Mouse (Mus musculus): ENCODE measurements around the gene Zfand4.

DNA sequence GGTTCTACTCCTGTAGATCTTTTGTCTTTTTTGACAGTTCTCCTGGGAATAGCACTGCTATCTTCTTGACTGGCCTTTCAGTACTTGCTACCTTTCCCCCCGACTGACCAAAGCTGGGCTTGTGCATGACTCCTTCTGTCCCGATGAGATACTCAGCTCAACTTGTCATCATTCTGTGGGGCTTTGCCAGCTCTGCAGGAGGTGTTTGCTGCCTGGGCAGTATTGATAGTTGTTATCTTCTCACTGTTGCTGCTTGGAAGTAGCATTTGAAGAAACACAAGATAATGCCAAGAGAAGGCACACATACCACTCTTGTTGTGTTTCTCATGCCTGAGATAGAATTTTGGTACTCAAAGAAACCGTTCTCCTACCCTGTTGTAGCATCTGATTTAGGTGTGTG, 86.0 kb downstream of the Zfand4 start:
- TF ChIP-seq POLR2A (IDR thresholded peaks at IDR 0.05; ENCODE audit: insufficient read length, low read depth) (no peak), USF1 (IDR thresholded peaks at IDR 0.05; ENCODE audit: low read depth) (no peak), MAX (IDR thresholded peaks at IDR 0.05; ENCODE audit: low read depth) (no peak), E2F4 (IDR thresholded peaks at IDR 0.05; ENCODE audit: insufficient read depth) (no peak), MYOD1 (IDR thresholded peaks at IDR 0.05; ENCODE audit: control insufficient read depth in 1 of 3, insufficient read length in 2 of 3, low read depth in 2 of 3) (no peak)
